Mouse (Mus musculus) gastrocnemius, adult 2 months (tissue): Measurements from ENCODE around the gene Mki67. TPM values are rescaled to one million over a fixed set of nuclear protein-coding genes. Genes with fewer than 3 reads are reported as not detected.
"Not testable (repeated sequence)": the region's sequence is repeated elsewhere in the genome, so short reads cannot be mapped to it uniquely, and the experiment has no call there.

ENCODE experiments used
- DNase-seq: peaks from one replicate; pipeline ENCODE4 v3.0.0; 2022
- H3K27ac ChIP-seq: fragments of 200-600 bp; 2 replicates; pipeline ENCODE4 v1.8.1; 2022; ENCODE audit warnings: mild to moderate bottlenecking
- H3K4me3 ChIP-seq: fragments of 200-600 bp; 2 replicates; pipeline ENCODE4 v1.8.1; 2022; ENCODE audit warnings: mild to moderate bottlenecking, moderate library complexity
- CTCF ChIP-seq: fragments of 200-600 bp; IDR thresholded peaks from 2 replicates; pipeline ENCODE4 v1.8.1; 2022; ENCODE audit warnings: antibody characterized with exemption, mild to moderate bottlenecking, moderate library complexity
- intact Hi-C: fragments of 180-260 bp; cut with DNase I; formaldehyde crosslinking; loops from one replicate; pipeline ENCODE4 v1.15.1; 2025
- total RNA-seq, 2 experiments: library from RNA; stranded (reverse); gene quantifications; 2 replicates each; pipeline ENCODE4 v1.2.3; 2021

The Mki67 gene
- total RNA-seq, 2 experiments from 2014 or later: 0.08 TPM; not detected in 1

DNA sequence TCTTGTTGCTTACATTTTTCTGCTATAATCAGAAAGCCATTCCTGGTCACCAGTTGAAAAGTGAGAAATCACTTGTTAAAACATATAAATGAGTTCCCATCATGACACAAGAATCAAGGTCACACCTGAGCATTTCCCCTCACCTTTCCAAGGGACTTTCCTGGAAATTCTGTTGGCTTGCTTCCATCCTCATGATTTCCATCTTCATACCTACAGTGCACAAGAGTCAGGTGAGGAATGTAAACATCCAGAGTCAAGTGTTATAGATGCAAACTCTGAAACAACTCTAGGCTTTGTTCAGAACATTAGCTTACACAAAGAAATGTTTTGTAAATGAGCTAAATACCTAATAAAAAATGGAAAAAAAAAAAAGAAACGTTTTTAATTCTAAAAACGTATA is 5.5 kb downstream of the Mki67 start:
- TF ChIP-seq CTCF: no peak
- no peak for DNase-seq
- H3K4me3 ChIP-seq: no peak overlapping the region
- intact Hi-C loops: no loop called here
- H3K27ac ChIP-seq: no peak overlapping the region

DNA sequence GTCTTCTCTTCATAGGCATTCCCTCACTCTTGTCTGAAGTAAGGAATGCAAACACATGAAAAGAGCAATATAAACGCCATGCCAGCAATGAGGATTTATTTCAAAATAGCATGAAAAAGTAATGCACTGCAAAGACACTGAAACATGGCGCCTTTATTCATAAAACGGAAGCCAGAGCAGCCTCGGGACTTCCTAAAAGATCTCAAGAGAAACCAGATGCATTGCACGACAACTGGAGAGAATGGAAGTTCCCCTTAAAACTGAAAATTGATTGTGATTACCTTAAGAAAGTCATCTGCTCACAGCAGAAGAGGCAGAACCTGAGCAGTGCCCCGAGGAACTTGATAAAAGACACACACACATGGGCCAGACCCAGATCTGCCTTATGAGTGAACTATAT is 10.4 kb downstream of the Mki67 start:
- no peak overlapping the region for H3K4me3 ChIP-seq
- intact Hi-C loops: no loop called here

DNA sequence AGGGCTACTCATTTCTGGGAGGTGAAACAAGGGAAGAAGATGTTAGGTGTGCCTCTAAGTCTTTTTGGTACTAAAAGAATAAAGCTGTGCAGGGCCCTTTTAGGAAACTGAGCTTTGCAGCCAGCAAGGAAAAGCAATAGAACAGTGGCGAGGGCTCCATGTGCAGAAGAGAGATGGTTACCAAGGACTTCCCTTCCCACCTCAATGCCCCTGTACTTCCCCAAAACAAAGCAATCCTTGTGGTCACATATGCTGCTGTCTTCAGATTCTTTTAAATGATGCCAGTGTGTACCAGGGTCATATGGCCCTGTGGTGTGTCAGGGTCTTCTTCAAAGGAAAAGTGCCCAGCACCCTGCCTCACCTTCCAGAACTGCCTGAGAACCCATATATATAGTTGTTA is 11.1 kb downstream of the Mki67 start:
- Histone ChIP-seq H3K4me3 (no peak overlapping the region), H3K27ac (no peak overlapping the region)
- DNase-seq: no peak
- intact Hi-C loops: no loop called here
- no peak for TF ChIP-seq CTCF

More for the DNA sequence above, 10.4 kb downstream of the Mki67 start:
- no peak overlapping the region for H3K27ac ChIP-seq
- no peak for DNase-seq
- TF ChIP-seq CTCF: no peak

DNA sequence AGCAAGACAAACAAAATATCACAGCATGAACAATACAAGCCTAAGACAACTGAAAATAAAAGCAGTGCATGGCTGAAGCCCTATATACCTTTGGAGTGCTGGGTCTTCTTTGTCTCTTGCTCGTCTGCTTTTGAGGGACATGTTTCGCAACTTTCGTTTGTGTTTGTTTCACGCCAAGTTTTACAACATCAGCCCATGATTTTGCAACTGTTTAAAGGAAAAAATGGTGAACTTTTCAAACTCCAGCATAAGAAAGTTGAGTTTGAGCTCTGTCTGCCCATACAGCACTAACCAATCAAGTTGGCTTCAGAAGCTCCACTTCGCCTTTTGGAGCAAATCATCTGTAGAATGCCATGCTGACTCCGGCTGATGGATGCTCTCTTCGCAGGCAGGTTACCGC is 11.9 kb downstream of the Mki67 start:
- Histone ChIP-seq H3K4me3 (no peak overlapping the region), H3K27ac (no peak overlapping the region)
- TF ChIP-seq CTCF: no peak
- DNase-seq: no peak
- intact Hi-C loops: no loop called here

DNA sequence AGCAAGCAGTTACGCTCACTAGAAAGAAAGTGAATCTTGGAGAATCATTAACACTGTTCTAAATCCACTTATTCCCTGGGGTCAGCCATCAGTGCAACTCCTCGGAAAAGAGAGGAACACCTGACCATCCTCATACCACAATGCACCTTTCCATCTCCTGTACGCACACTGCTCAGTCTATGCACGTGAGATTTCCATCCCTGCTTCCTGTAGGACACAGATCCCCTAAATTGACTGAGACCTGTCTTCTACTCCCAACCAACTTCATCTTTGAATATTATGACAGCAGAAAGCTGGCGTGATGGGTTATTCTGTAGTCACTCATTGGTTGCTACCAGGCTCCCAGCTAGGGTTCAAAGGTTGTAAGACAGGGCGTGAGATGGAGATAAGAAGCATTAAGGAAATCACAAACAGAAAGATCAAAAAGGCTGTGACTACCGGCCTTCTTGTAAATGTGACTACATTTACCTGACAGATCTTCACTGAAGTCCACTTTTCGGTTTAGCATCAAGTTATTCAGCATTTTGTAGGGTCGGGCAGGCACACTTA is 12.5 kb downstream of the Mki67 start:
- no peak for TF ChIP-seq CTCF
- no peak overlapping the region for H3K27ac ChIP-seq
- intact Hi-C loops: no loop called here
- no peak overlapping the region for H3K4me3 ChIP-seq
- DNase-seq: no peak

DNA sequence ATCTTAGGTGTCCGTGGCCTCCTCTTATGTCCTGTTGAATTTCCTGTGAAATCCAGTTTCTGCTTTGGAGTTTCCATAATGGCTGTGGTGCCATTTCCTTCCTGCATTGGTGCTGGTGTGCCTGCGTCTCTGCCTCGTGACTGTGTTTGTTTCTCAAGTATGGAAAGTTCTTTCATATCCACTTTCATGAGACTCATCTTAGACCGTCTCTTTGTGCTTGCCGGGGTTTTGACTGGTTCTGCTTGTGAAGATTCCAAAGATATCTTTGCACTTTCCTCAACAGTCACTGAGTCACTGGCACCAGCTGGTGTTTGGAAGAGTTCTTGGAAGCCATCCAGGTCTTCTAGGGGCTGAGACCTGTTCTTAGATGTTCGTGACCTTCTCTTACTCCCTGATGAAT is 16.8 kb downstream of the Mki67 start:
- H3K4me3 ChIP-seq, H3K27ac ChIP-seq, DNase-seq, intact Hi-C loops: not testable (repeated sequence)

- Histone ChIP-seq H3K27ac (no peak overlapping the region), H3K4me3 (no peak overlapping the region)
- DNase-seq: no peak
- no peak for TF ChIP-seq CTCF
- intact Hi-C loops: no loop called here
Measured at GRCm38 (mm10) chr7:135698362-135698761, 17.8 kb downstream of the Mki67 start.

GRCm38 (mm10) chr7:135697021-135697740 is 19.0 kb downstream of the Mki67 start:
- H3K27ac ChIP-seq, DNase-seq, H3K4me3 ChIP-seq, intact Hi-C loops: not testable (repeated sequence)

- no peak for TF ChIP-seq CTCF
- Histone ChIP-seq H3K27ac (no peak overlapping the region), H3K4me3 (no peak overlapping the region)
- DNase-seq: no peak
- intact Hi-C loops: no loop called here
Measured at GRCm38 (mm10) chr7:135696127-135696526, 20.0 kb downstream of the Mki67 start.

DNA sequence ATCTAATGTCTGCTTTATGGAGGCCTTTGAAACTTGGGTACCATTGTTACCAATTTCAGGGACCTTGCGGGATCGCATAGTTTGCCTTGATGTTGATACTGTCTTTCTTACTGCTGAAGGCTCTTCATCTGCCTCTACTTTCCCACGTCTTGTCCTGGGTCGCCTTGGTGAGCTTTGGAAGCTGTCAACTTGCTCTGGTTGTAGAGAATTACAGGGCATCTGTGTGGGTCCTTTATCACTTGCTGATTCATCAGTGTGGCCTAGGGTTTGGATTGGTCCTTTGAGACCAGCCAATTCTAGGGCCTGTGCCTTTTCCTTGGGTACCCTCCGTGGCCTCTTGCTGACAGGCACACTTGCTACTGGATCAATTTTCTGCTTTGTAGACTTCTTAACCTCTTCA is 21.4 kb downstream of the Mki67 start:
- no peak for DNase-seq
- no peak for TF ChIP-seq CTCF
- no peak overlapping the region for H3K4me3 ChIP-seq
- no peak overlapping the region for H3K27ac ChIP-seq
- intact Hi-C loops: no loop called here

- no peak for TF ChIP-seq CTCF
- H3K4me3 ChIP-seq: no peak overlapping the region
- no peak overlapping the region for H3K27ac ChIP-seq
- intact Hi-C loops: no loop called here
- no peak for DNase-seq
Measured at GRCm38 (mm10) chr7:135694130-135694529, 22.0 kb downstream of the Mki67 start.

- DNase-seq: no peak
- H3K4me3 ChIP-seq: no peak overlapping the region
- intact Hi-C loops: no loop called here
- TF ChIP-seq CTCF: no peak
- no peak overlapping the region for H3K27ac ChIP-seq
Measured at GRCm38 (mm10) chr7:135691941-135692340, 24.2 kb downstream of the Mki67 start.

GRCm38 (mm10) chr7:135689396-135689795 is 26.8 kb downstream of the Mki67 start:
- TF ChIP-seq CTCF: no peak
- DNase-seq: no peak
- intact Hi-C loops: no loop called here

DNA sequence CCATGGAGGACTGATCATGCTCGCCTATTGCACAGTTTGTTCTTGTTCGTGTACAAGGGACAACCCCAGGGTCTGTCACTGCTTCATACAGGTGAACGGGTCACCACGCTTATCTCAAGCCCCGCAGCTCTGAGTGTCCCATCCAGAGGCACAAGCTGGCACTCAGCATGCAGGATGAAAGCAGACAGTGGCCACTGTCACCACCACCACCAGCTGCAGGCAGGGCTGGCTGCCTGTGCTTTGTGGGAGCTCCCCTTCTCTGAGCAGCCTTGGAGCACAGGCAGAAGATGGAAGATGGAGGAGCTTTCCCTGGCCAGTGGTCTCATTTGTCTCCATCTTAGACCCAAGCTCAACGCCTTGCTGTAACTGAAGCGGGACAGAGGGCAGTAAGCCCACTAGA is 31.2 kb downstream of the Mki67 start:
- intact Hi-C loops: loop anchor here (5.0 kb wide), 1 partner anchor 52 kb away; no protein-coding TSS in a partner anchor
- no peak overlapping the region for H3K27ac ChIP-seq
- DNase-seq: no peak
- H3K4me3 ChIP-seq: no peak overlapping the region
- TF ChIP-seq CTCF: no peak

More at GRCm38 (mm10) chr7:135689396-135689795, 26.8 kb downstream of the Mki67 start:
- no peak overlapping the region for H3K27ac ChIP-seq
- H3K4me3 ChIP-seq: no peak overlapping the region

- not testable (repeated sequence) for H3K27ac ChIP-seq, H3K4me3 ChIP-seq
- intact Hi-C loops: loop anchor here (5.0 kb wide), 1 partner anchor 53 kb away; no protein-coding TSS in a partner anchor
- DNase-seq: peak; percentile 33
Measured at GRCm38 (mm10) chr7:135684098-135684497, 32.1 kb downstream of the Mki67 start.
